Mouse (Mus musculus): ENCODE measurements at regions not wholly inside any gene's neighbourhood (a gene's known extent, or its start where the extent isn't known, plus 50 kb on each side); places are given as distances from the start of the nearest gene placed in this dataset.
"Not testable (repeated sequence)": the region's sequence is repeated elsewhere in the genome, so short reads cannot be mapped to it uniquely, and the experiment has no call there.

DNA sequence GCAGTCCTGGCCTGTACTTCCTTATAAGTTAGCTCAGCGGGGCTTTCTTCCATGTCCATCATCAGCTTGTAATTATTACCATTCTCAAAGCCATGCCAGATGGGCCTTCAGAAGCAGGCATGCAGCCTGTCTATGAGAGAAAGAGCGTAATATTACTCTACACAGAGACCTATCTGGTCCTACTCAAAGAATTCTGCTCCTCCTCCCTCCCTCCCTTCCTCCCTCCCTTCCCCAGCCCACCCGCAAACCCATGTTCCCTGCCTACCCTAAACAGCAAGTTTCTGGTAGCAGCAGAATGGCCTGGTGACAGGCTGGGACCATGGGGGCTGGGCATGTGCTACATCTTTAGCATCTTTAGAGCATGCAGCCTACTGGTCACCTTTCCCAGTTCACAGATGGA is 184.9 kb upstream of the Cdkn3 start:
- ATAC-seq (ENCODE audit: low FRiP score, low read depth): no peak
- WGBS: 84% methylated on average over 3 of the region's 3 CpGs
- H3K4me1 ChIP-seq (replicated peaks): no peaks in the 10 kb centered on the region
- H3K4me2 ChIP-seq: no peak overlapping the region
- no peaks in the 10 kb centered on the region for H3K9me3 ChIP-seq
- H3K9ac ChIP-seq: no peak overlapping the region
- H3K27me3 ChIP-seq: no peaks in the 10 kb centered on the region
- H3K36me3 ChIP-seq: no peaks in the 10 kb centered on the region
- no peak overlapping the region for H3K27ac ChIP-seq (replicated peaks)
- no peak overlapping the region for H3K4me3 ChIP-seq

DNA sequence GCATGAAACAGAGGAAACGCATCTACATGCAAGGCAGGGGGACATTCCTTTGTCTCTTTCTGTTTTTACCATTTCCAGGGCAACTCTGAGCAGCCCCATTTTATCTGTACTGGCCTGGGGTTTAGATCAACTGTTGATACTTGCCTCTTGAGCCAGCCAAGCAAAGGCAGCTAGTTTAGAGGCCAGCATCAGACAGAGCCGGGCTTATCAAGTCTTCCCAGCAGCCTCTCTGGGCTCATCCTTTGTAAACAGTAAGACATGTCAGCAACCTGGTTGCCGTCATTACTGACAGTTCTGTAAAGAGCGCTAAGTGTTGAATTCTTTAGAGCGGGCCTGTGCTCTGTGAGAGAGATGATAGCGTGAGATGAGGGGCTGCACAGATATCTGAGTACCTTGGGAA is 182.9 kb upstream of the Bmp4 start:
- Histone ChIP-seq H3K9me3 (no peaks in the 10 kb centered on the region), H3K9ac (no peak overlapping the region), H3K27ac (replicated peaks) (no peak overlapping the region), H3K27me3 (no peaks in the 10 kb centered on the region), H3K4me1 (replicated peaks) (no peaks in the 10 kb centered on the region), H3K4me2 (no peak overlapping the region), H3K4me3 (no peak overlapping the region), H3K36me3 (no peaks in the 10 kb centered on the region)
- 59% methylated on average over 6 of the region's 6 CpGs for WGBS
- ATAC-seq (ENCODE audit: low FRiP score, low read depth): no peak

DNA sequence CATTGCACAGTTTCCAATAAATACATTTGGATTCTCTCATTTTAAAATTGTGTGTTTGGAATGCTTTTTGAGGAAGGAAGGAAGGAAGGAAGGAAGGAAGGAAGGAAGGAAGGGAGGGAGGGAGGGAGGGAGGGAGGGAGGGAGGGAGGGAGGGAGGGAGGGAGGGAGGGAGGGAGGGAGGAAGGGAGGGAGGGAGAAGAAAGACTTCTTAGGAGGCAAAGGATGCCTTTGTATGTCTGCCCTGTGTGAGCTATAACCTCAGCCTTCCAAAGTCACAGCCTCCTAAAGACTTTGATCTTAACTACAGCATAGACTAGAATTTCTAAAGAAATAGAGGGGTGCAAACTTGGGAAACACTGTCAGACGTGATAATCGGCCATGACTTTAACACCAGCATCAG is 182.5 kb upstream of the Bmp4 start:
- H3K4me1 ChIP-seq (replicated peaks); H3K4me2 ChIP-seq; H3K4me3 ChIP-seq; H3K27ac ChIP-seq (replicated peaks); H3K36me3 ChIP-seq; H3K9ac ChIP-seq; H3K27me3 ChIP-seq; H3K9me3 ChIP-seq; ATAC-seq (ENCODE audit: low FRiP score, low read depth): not testable (repeated sequence)
- 78% methylated on average over 2 of the region's 2 CpGs for WGBS

DNA sequence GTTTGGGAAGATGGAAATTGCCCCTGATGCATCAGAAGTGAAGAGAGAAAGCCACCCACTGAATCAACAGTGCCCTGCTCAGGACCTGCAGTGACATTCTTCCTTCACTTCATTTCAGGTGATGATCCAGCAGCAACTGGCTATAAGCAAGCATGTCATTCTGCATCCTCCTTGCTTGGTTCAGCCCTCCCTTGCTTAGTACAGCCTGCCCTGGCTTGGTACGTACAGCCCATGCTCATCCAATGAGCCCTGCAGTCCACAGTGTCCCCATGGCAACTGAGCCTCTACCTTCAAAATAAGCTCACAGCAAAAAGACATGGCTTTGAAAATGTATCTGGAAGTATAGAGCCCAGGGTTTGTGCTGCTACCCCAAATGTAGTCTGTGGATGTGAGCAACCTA is 181.4 kb upstream of the Bmp4 start:
- H3K36me3 ChIP-seq: no peaks in the 10 kb centered on the region
- H3K4me1 ChIP-seq (replicated peaks): no peaks in the 10 kb centered on the region
- H3K4me2 ChIP-seq: no peak overlapping the region
- peak; percentile 54; the same call in 1 of the 2 replicates for ATAC-seq (ENCODE audit: low FRiP score, low read depth)
- no peak overlapping the region for H3K4me3 ChIP-seq
- no peak overlapping the region for H3K27ac ChIP-seq (replicated peaks)
- no peaks in the 10 kb centered on the region for H3K27me3 ChIP-seq
- no peak overlapping the region for H3K9ac ChIP-seq
- 30% methylated on average over 1 of the region's 1 CpGs for WGBS
- H3K9me3 ChIP-seq: no peaks in the 10 kb centered on the region

DNA sequence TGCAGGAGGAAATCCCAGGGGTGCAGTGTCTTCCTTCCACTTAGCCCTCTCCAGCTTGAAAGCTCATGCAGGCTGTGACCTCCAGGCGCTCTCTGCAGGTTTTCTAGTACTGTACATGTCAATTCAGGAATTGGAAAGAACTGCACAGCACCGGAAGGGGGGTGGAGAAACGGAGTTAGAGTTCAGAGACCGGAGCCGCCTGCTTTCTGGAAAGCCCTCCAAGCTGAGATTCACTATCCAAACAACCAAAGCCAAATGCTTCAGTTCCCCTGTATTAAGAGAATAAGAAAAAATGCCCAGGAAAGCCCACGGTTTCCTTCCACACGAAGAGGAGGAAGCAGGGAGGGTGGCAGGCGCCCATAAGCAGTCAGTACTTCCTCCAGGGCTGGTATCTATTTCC is 178.8 kb upstream of the Bmp4 start:
- no peak for ATAC-seq (ENCODE audit: low FRiP score, low read depth)
- no peaks in the 10 kb centered on the region for H3K9me3 ChIP-seq
- no peaks in the 10 kb centered on the region for H3K36me3 ChIP-seq
- H3K27ac ChIP-seq (replicated peaks): no peak overlapping the region
- no peak overlapping the region for H3K9ac ChIP-seq
- 72% methylated on average over 8 of the region's 8 CpGs for WGBS
- no peaks in the 10 kb centered on the region for H3K4me1 ChIP-seq (replicated peaks)
- no peak overlapping the region for H3K4me3 ChIP-seq
- no peaks in the 10 kb centered on the region for H3K27me3 ChIP-seq
- no peak overlapping the region for H3K4me2 ChIP-seq

DNA sequence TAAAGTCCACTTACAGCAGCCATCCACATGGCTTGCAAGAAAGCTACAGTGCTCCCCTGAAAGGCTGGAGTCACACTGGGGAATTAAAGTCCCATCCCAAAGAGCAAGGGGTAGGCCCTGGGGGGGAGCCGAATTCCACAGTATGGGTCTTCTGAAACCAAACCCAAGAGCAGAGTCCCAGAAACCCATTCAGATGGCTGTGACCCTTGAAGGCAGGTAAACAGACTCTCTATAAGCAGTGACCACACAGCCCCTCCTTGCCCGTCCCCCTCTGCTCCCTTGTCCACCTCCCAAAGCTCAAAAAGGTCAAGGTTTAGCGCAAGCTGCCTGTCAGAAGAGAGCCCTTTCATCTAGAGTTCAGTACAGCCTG is 176.9 kb upstream of the Bmp4 start:
- Histone ChIP-seq H3K4me1 (replicated peaks) (no peaks in the 10 kb centered on the region), H3K27me3 (no peaks in the 10 kb centered on the region), H3K9me3 (no peaks in the 10 kb centered on the region), H3K9ac (no peak overlapping the region), H3K4me3 (no peak overlapping the region), H3K4me2 (no peak overlapping the region), H3K27ac (replicated peaks) (no peak overlapping the region), H3K36me3 (no peaks in the 10 kb centered on the region)
- 73% methylated on average over 3 of the region's 3 CpGs for WGBS
- no peak for ATAC-seq (ENCODE audit: low FRiP score, low read depth)

DNA sequence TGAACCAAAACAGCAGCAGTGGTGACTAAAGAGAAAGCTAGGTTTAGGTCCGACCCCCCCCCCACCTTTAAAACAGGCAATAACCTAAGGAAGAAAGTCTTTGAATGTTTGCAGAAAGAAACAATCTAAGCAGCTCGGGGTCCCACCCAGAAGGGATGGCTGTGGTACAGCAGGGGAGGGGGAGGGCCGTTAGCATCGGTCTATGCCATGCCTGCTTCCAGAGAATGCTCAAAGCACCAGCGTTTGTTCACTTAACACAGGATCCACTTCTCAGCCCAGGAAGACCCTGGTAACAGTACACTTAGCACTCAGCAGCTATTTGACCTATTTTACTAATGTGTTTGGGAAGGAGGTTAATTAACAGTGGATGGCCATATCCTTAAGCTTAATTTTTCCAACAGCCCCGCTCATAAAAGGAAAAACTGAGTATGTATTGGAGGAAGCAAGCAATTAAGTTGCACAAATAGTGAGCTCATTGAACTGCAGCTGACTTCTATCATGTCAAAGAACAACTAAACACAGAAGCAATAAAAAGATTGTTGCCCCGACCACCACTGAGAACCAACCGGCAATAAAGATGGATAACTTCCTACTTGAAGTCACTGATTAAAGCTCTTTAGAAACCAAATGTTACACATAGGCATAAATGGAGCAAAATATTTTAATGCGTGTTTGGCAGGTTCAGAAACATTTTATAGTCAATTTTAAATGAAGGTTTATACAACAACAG is 176.4 kb upstream of the Bmp4 start:
- H3K9me3 ChIP-seq: no peaks in the 10 kb centered on the region
- no peak overlapping the region for H3K9ac ChIP-seq
- no peaks in the 10 kb centered on the region for H3K4me1 ChIP-seq (replicated peaks)
- no peaks in the 10 kb centered on the region for H3K27me3 ChIP-seq
- H3K27ac ChIP-seq (replicated peaks): no peak overlapping the region
- H3K36me3 ChIP-seq: no peaks in the 10 kb centered on the region
- no peak overlapping the region for H3K4me3 ChIP-seq
- ATAC-seq (ENCODE audit: low FRiP score, low read depth): no peak
- no peak overlapping the region for H3K4me2 ChIP-seq
- WGBS: 69% methylated on average over 9 of the region's 9 CpGs

DNA sequence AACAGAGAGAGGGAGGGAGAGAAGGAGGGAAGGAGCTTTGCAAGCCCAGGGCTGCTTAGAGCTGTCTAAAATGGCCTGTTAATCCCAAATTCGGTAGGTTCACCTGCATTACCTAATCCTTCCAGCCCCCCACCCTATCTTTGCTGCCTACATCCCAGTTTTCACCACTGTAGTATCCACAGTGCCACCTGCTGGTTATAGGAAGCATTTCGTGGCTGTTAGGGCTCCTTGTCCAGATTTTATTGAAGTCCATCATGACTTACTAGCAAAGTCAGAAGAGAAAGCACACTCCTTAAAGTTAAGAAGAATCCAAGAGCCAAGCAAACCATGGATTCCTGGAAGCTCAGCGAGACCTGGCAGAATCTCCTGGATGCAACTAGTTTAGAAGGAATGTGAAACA is 174.5 kb upstream of the Bmp4 start:
- WGBS: 18% methylated on average over 3 of the region's 3 CpGs
- ATAC-seq (ENCODE audit: low FRiP score, low read depth): no peak

DNA sequence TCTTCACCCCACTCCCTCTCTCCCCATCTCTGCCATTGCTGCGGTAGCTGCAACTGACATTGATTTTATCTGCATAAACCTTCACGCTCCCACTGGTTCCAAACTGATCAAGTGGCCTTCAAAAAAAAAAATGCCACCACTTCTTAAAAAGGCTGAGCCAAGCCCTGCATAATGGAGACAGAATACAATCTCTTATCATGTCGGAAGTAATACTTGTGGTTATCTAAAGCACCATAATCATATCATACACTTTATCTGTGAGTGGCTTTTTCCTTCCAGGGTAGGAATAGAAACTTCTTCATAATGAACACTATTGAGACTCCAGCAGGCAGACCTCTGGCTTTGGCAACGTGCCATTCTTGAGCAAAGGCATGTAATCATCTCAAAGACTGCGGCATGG is 171.5 kb upstream of the Bmp4 start:
- WGBS: 86% methylated on average over 5 of the region's 5 CpGs

More for the DNA sequence above, 174.5 kb upstream of the Bmp4 start:
- no peak overlapping the region for H3K9ac ChIP-seq
- no peak overlapping the region for H3K4me3 ChIP-seq
- no peak overlapping the region for H3K4me2 ChIP-seq
- no peak overlapping the region for H3K27ac ChIP-seq (replicated peaks)
- no peaks in the 10 kb centered on the region for H3K36me3 ChIP-seq
- H3K9me3 ChIP-seq: no peaks in the 10 kb centered on the region
- no peaks in the 10 kb centered on the region for H3K4me1 ChIP-seq (replicated peaks)
- H3K27me3 ChIP-seq: no peaks in the 10 kb centered on the region

DNA sequence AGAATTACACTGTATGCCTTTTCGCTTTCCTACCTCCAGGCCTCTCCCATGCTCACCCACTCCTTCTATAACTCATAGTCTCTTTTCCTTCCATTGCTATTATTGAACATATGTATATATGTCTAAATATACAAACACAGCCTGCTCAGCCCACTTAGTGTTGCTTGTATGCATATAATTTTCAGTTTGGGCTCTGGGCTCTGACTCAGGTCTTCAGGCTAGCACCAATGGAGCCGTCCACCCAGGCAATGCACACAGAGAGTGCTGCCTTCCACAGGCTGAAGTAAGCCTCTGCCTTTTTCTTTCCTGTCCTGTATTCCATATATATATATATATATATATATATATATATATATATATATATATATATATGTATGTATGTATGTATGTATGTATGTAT is 162.8 kb upstream of the Bmp4 start:
- ATAC-seq (ENCODE audit: low FRiP score, low read depth): no peak
- H3K9ac ChIP-seq: no peak overlapping the region
- 96% methylated on average over 2 of the region's 2 CpGs for WGBS

More for the DNA sequence above, 171.5 kb upstream of the Bmp4 start:
- no peak overlapping the region for H3K4me3 ChIP-seq
- H3K27ac ChIP-seq (replicated peaks): no peak overlapping the region
- no peaks in the 10 kb centered on the region for H3K27me3 ChIP-seq
- H3K4me1 ChIP-seq (replicated peaks): no peaks in the 10 kb centered on the region
- no peaks in the 10 kb centered on the region for H3K36me3 ChIP-seq
- H3K9me3 ChIP-seq: no peaks in the 10 kb centered on the region
- no peak overlapping the region for H3K4me2 ChIP-seq
- ATAC-seq (ENCODE audit: low FRiP score, low read depth): no peak
- H3K9ac ChIP-seq: no peak overlapping the region

DNA sequence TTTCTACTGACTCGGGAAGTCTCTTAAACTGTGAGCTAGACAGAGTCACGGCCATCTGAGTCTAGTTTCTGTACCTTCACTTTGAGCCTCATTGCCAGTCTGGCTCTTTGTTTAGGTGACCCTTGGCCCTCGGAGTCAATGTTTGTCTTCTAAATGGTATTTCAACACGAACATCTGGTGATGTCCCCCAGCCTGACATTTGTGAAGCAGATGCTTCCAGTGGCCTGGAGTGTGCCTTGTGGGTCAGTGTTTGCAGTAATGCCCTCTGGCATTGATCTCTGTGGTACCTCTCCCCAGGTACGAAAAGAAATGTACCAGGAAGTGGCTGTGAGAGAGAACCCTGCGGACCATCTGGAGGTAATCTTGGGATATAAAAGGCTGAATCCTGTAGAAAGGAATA is 155.7 kb upstream of the Bmp4 start:
- Histone ChIP-seq H3K27me3 (no peaks in the 10 kb centered on the region), H3K4me3 (no peak overlapping the region), H3K9me3 (no peaks in the 10 kb centered on the region), H3K4me1 (replicated peaks) (no peaks in the 10 kb centered on the region), H3K4me2 (no peak overlapping the region), H3K36me3 (no peaks in the 10 kb centered on the region), H3K27ac (replicated peaks) (no peak overlapping the region), H3K9ac (no peak overlapping the region)
- WGBS: 76% methylated on average over 6 of the region's 6 CpGs
- ATAC-seq (ENCODE audit: low FRiP score, low read depth): no peak

More for the DNA sequence above, 162.8 kb upstream of the Bmp4 start:
- no peaks in the 10 kb centered on the region for H3K36me3 ChIP-seq
- no peaks in the 10 kb centered on the region for H3K4me1 ChIP-seq (replicated peaks)
- no peaks in the 10 kb centered on the region for H3K9me3 ChIP-seq
- no peak overlapping the region for H3K4me2 ChIP-seq
- no peak overlapping the region for H3K4me3 ChIP-seq
- no peaks in the 10 kb centered on the region for H3K27me3 ChIP-seq
- no peak overlapping the region for H3K27ac ChIP-seq (replicated peaks)

DNA sequence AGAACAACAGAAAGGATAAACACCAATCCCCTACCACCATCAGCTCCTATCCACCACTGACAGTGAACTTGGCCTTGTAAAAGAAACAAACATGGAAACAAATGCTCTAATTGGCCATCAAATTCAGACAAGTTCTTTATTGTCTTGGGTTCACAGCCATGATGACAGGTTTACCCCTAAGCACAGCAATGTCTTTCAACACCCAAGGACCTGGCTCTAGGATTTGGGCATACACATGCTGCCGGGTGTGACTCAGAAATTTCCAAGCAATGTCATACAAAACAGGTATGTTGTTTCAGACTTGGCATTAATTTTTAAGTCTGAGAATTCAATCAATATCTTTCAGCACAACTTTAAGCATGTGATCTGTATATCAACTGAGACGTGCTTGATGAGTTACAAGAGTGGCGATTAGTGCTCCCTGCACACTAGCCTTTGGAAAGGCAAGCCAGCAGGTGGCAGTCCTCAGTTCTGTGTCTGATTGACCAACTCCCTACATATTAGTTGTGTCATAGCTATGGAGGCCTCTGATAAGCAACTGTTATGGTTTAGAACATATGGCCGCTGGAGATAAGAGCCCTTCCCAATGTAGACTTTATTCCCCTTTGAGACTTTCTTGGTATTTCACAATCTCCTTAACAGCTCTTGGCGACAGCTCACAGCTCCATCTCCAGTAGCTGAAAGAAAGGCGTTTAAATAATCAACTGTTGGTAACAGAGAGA is 149.2 kb upstream of the Bmp4 start:
- no peak overlapping the region for H3K9ac ChIP-seq
- H3K27ac ChIP-seq (replicated peaks): no peak overlapping the region
- WGBS: 93% methylated on average over 6 of the region's 6 CpGs
- no peaks in the 10 kb centered on the region for H3K9me3 ChIP-seq
- no peak overlapping the region for H3K4me3 ChIP-seq
- no peaks in the 10 kb centered on the region for H3K4me1 ChIP-seq (replicated peaks)
- H3K27me3 ChIP-seq: no peaks in the 10 kb centered on the region
- H3K4me2 ChIP-seq: no peak overlapping the region
- H3K36me3 ChIP-seq: no peaks in the 10 kb centered on the region
- no peak for ATAC-seq (ENCODE audit: low FRiP score, low read depth)
